Mouse (Mus musculus) C2C12 (cell line): ENCODE measurements around the gene Cyp1a1.

ENCODE experiments used
- CTCF ChIP-seq: IDR thresholded peaks from one replicate; pipeline ENCODE4 v1.5.1; 2011; ENCODE audit not compliant: control insufficient read depth, insufficient read depth, insufficient read length
- MYOG ChIP-seq: IDR thresholded peaks from one replicate; pipeline ENCODE4 v1.6.1; 2011; ENCODE audit not compliant: control insufficient read depth, insufficient read length; ENCODE audit errors: extremely low read depth

DNA sequence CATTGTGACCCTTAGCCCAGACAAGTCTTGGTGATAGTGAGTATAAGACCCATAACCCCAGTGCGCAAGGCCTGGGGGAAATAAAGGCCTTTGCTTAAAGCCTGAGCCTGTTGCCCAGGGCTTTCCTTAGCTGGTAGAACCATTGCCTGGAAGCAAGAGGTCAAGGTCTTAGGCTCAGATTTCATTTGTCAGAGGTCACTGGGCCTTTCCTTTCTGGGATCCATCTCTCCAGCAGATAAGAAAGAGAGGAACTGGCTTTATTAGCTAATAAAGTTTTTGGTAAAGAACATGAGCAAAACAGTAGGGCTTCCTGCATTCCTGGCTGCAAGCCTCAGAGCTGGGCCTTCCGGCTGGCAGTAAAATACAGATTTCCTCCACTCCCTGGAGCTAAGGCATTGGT lies 6.4 kb downstream of the Cyp1a1 start:
- TF ChIP-seq CTCF (no peak), MYOG (no peak)
